Mouse (Mus musculus): ENCODE measurements around the gene Slc25a21. TPM values are rescaled to one million over a fixed set of nuclear protein-coding genes. Genes with fewer than 3 reads are reported as not detected.
"Not testable (repeated sequence)": the region's sequence is repeated elsewhere in the genome, so short reads cannot be mapped to it uniquely, and the experiment has no call there.

Slc25a21 gene
- polyA plus RNA-seq (2015; fragmentation: Nextera tagmentation; extraction: Ambion mirVana), result 2.2 and 3.2 TPM in 2 replicates

- WGBS, result 66% methylated on average over 10 of the region's 10 CpGs
- Histone ChIP-seq H3K4me1 (no peaks in the 10 kb centered on the region), H3K27ac (no peak within 1 kb of the TSS), H3K9me3 (no peaks in the 10 kb centered on the region), H3K4me3 (replicated peaks) (peak within 1 kb of the TSS; percentile 52), H3K27me3 (replicated peaks) (no peaks in the 10 kb centered on the region), H3K9ac (peak within 1 kb of the TSS; percentile 30), H3K36me3 (no peaks in the 10 kb centered on the region), H3K4me2 (peak within 1 kb of the TSS; percentile 84)
- peak; percentile 75; the same call in 1 of the 2 replicates for ATAC-seq (ENCODE audit: insufficient read depth, low FRiP score, low read depth)
These were observed at the start of gene Slc25a21 for GRCm38 (mm10) chr12:57197363-57198026. TSS of gene Slc25a21 (minus strand) at chr12:57197472.

GRCm38 (mm10) chr12:57243671-57244495 lies 46.6 kb upstream of the Slc25a21 start:
- Histone ChIP-seq H3K27ac (no peak overlapping the region), H3K9ac (no peak overlapping the region), H3K36me3 (peaks cover 12% of the 10 kb centered on the region; the same call in 1 of the 2 replicates), H3K4me1 (no peaks in the 10 kb centered on the region), H3K4me3 (replicated peaks) (no peak overlapping the region), H3K4me2 (no peak overlapping the region), H3K9me3 (no peaks in the 10 kb centered on the region), H3K27me3 (replicated peaks) (no peaks in the 10 kb centered on the region)
- ATAC-seq (ENCODE audit: insufficient read depth, low FRiP score, low read depth), result no peak
- WGBS, result 83% methylated on average over 5 of the region's 5 CpGs

- Histone ChIP-seq H3K4me3 (replicated peaks) (no peak overlapping the region), H3K9ac (no peak overlapping the region), H3K9me3 (no peaks in the 10 kb centered on the region), H3K4me1 (peaks cover 6% of the 10 kb centered on the region; the same call in 1 of the 2 replicates), H3K27me3 (replicated peaks) (no peaks in the 10 kb centered on the region), H3K27ac (no peak overlapping the region), H3K36me3 (peaks cover 3% of the 10 kb centered on the region), H3K4me2 (no peak overlapping the region)
- ATAC-seq (ENCODE audit: insufficient read depth, low FRiP score, low read depth), result no peak
- WGBS, result 83% methylated on average over 5 of the region's 5 CpGs
These were observed 36.1 kb upstream of the Slc25a21 start for GRCm38 (mm10) chr12:57233386-57233785.

GRCm38 (mm10) chr12:57231085-57231875 lies 34.0 kb upstream of the Slc25a21 start:
- Histone ChIP-seq H3K4me3 (replicated peaks) (peak overlapping the region; percentile 72), H3K9me3 (no peaks in the 10 kb centered on the region), H3K9ac (peak overlapping the region; percentile 86; the same call in 1 of the 2 replicates), H3K4me1 (peaks cover 6% of the 10 kb centered on the region; the same call in 1 of the 2 replicates), H3K27ac (no peak overlapping the region), H3K27me3 (replicated peaks) (no peaks in the 10 kb centered on the region), H3K36me3 (no peaks in the 10 kb centered on the region), H3K4me2 (peak overlapping the region; percentile 66)
- ATAC-seq (ENCODE audit: insufficient read depth, low FRiP score, low read depth), result no peak
- 55% methylated on average over 14 of the region's 14 CpGs for WGBS

- Histone ChIP-seq H3K4me1 (peaks cover 6% of the 10 kb centered on the region; the same call in 1 of the 2 replicates), H3K4me2 (peak within 1 kb of the TSS; percentile 66), H3K27ac (peak within 1 kb of the TSS; percentile 89), H3K27me3 (replicated peaks) (no peaks in the 10 kb centered on the region), H3K4me3 (replicated peaks) (peak within 1 kb of the TSS; percentile 72), H3K9me3 (no peaks in the 10 kb centered on the region), H3K9ac (peak within 1 kb of the TSS; percentile 86), H3K36me3 (no peaks in the 10 kb centered on the region)
- under 1% methylated on average over 57 of the region's 58 CpGs for WGBS
- ATAC-seq (ENCODE audit: insufficient read depth, low FRiP score, low read depth), result peak; percentile 98
These were observed 33.0 kb upstream of the Slc25a21 start, which contains the start of the genes Prps1l3 and Mipol1 for GRCm38 (mm10) chr12:57230192-57230706. TSS of gene Prps1l3 (plus strand) at chr12:57230412. TSS of gene Mipol1 (plus strand) at chr12:57230427.

GRCm38 (mm10) chr12:57229703-57230102 lies 32.4 kb upstream of the Slc25a21 start:
- Histone ChIP-seq H3K27ac (peak overlapping the region; percentile 79), H3K4me1 (peaks cover 6% of the 10 kb centered on the region; the same call in 1 of the 2 replicates), H3K4me3 (replicated peaks) (peak overlapping the region; percentile 72), H3K9ac (peak overlapping the region; percentile 38), H3K36me3 (no peaks in the 10 kb centered on the region), H3K27me3 (replicated peaks) (no peaks in the 10 kb centered on the region), H3K9me3 (no peaks in the 10 kb centered on the region), H3K4me2 (peak overlapping the region; percentile 66)
- no peak for ATAC-seq (ENCODE audit: insufficient read depth, low FRiP score, low read depth)
- WGBS, result 15% methylated on average over 4 of the region's 4 CpGs

DNA sequence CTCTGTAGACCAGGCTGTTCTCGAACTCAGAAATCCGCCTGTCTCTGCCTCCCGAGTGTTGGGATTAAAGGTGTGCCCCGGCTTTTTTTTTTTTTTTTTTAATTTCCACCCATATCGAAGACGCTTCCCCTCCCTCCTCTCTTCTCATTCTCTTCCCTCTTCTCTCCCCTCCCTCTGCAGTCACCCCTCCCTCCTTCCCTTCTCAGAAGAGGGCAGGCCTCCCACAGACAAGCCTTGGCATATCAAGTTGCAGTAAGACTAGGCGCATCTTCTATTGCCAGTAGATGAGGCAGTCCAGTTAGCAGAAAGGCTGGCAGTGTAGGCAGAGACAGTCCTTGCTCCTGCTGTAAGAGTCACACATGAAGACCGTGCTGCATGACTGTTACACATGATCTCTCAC lies 30.5 kb upstream of the Slc25a21 start:
- no peak overlapping the region for H3K27ac ChIP-seq
- WGBS, result 87% methylated on average over 4 of the region's 8 CpGs
- H3K4me1 ChIP-seq, result peaks cover 6% of the 10 kb centered on the region; the same call in 1 of the 2 replicates
- no peaks in the 10 kb centered on the region for H3K27me3 ChIP-seq (replicated peaks)
- H3K4me2 ChIP-seq, result no peak overlapping the region
- H3K36me3 ChIP-seq, result no peaks in the 10 kb centered on the region
- no peaks in the 10 kb centered on the region for H3K9me3 ChIP-seq
- H3K9ac ChIP-seq, result no peak overlapping the region
- no peak overlapping the region for H3K4me3 ChIP-seq (replicated peaks)
- no peak for ATAC-seq (ENCODE audit: insufficient read depth, low FRiP score, low read depth)

DNA sequence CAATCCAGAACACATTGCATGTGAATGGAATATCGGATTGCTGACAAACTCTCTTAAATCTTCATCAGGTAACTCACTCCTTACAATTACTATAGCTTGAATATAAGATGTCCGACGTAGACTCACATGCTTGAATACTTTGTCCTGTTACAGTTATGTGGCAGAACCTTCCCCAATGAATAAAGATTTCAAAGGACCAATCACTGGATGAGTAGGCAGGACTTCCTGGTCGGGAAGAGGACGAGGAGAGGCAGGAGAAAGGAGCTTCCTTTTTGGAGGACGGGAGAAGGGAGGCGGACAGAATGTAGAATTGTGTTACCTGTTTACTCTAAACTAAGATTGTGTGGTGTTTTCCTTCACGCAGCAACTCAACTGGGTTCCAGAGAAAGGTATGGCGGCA lies 29.1 kb upstream of the Slc25a21 start:
- 87% methylated on average over 9 of the region's 9 CpGs for WGBS
- ATAC-seq (ENCODE audit: insufficient read depth, low FRiP score, low read depth), result no peak
- H3K27ac ChIP-seq, result no peak overlapping the region
- H3K36me3 ChIP-seq, result no peaks in the 10 kb centered on the region
- H3K9ac ChIP-seq, result no peak overlapping the region
- no peaks in the 10 kb centered on the region for H3K9me3 ChIP-seq
- peaks cover 4% of the 10 kb centered on the region; the same call in 1 of the 2 replicates for H3K4me1 ChIP-seq
- no peak overlapping the region for H3K4me3 ChIP-seq (replicated peaks)
- no peaks in the 10 kb centered on the region for H3K27me3 ChIP-seq (replicated peaks)
- no peak overlapping the region for H3K4me2 ChIP-seq

- not testable (repeated sequence) for H3K27ac ChIP-seq; H3K36me3 ChIP-seq; ATAC-seq (ENCODE audit: insufficient read depth, low FRiP score, low read depth); H3K9ac ChIP-seq; H3K9me3 ChIP-seq; H3K4me3 ChIP-seq (replicated peaks); H3K4me2 ChIP-seq; H3K27me3 ChIP-seq (replicated peaks); H3K4me1 ChIP-seq
- WGBS, result 77% methylated on average over 5 of the region's 5 CpGs
These were observed 15.2 kb upstream of the Slc25a21 start for GRCm38 (mm10) chr12:57212463-57212862.

DNA sequence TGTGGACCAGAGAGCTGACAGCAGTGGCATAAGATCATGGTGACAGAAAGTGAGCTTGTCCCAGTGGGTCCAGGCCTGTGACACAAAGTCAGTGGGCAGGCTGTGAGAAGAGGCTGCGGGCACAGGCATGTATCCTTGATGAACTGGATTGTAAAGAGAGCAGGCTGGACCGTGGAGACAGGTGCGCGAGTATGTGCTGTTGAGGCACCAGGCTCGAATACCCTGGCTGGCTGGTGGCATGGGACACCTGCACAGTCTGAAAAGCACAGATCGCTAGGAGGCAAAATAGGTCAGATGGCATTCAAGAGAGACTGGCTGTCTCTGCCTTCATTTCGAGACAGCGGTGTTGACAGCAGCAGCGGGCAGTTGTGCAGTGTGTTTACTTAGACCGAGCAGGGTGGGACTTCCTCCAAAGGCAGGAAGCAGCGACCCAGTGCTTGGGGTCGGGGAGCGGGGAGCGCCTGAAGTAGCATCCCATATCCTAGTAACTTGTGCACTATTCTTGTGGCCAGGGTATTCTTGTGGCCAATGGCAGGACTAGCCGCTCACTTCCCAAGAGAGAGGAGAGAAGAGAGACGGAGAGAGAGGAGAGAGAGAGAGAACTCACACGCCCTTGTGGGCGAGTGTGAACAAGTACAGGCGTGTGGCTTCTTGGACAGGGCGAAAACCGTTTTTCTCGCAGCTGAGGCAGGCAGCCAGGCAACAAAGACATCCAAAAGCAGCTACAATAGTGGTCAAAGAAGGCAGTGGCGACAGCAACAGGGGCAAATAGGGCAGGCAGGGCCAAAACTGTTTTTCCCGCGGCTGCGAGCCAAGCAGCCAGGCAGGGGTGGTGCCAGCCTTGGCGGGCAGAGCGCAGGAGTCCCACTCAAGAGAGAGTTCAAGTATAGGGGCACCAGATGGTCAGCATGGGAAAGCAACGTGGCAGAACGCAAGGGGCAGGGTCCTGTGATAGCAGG lies 14.4 kb upstream of the Slc25a21 start:
- H3K27me3 ChIP-seq (replicated peaks), result no peaks in the 10 kb centered on the region
- WGBS, result 6% methylated on average over 30 of the region's 30 CpGs
- H3K36me3 ChIP-seq, result no peaks in the 10 kb centered on the region
- H3K9me3 ChIP-seq, result no peaks in the 10 kb centered on the region
- H3K4me3 ChIP-seq (replicated peaks), result peak overlapping the region; percentile 43
- H3K4me1 ChIP-seq, result peaks cover 3% of the 10 kb centered on the region
- 0 out of 2 replicates have a peak overlapping the region, but pooled peaks have one; percentile 16 for H3K9ac ChIP-seq
- peak; percentile 72; the same call in 1 of the 2 replicates for ATAC-seq (ENCODE audit: insufficient read depth, low FRiP score, low read depth)
- no peak overlapping the region for H3K27ac ChIP-seq
- peak overlapping the region; percentile 93 for H3K4me2 ChIP-seq
